Mouse (Mus musculus) lung, postnatal 0 days (tissue): ENCODE measurements at regions not wholly inside any gene's neighbourhood (a gene's known extent, or its start where the extent isn't known, plus 50 kb on each side); places are given as distances from the start of the nearest gene placed in this dataset.

Experiments
- CTCF ChIP-seq: IDR thresholded peaks from 2 replicates; pipeline ENCODE4 v1.5.1; 2016; ENCODE audit warnings: antibody characterized with exemption, mild to moderate bottlenecking
- EP300 ChIP-seq: IDR thresholded peaks from 2 replicates; pipeline ENCODE4 v1.6.1; 2016; ENCODE audit warnings: antibody characterized with exemption, mild to moderate bottlenecking, control low read depth

GRCm38 (mm10) chr8:6590146-6590545 is 1485.0 kb upstream of the Slc10a2 start:
- TF ChIP-seq EP300 = no peak
- no peak for TF ChIP-seq CTCF
